ENCODE assay signal across 13 mouse cellular contexts in genomic region chr2:122086446-122086845, GRCm38 (mm10). TPM values are rescaled to one million over a fixed set of nuclear protein-coding genes. Genes with fewer than 3 reads are reported as not detected.
DNase-seq lines count a peak whose midpoint lies in the region; ATAC-seq lines count a peak whose summit lies in the region.
"Had no signal": no experiment of that assay in that cellular context is flagged by ENCODE, and none has a peak within 500 bp of the region (broad histone marks: within the 10 kb centered on the region; RNA-seq: fewer than 3 reads in every experiment).

No protein-coding gene starts in this region.

- peaks cover 13% of the 10 kb centered on the region; the same call in 1 of the 2 replicates for H3K36me3 ChIP-seq in heart, embryonic 11.5 days (ENCODE audit: control insufficient read depth, insufficient read depth, low read length)
- peaks cover 22% of the 10 kb centered on the region for H3K36me3 ChIP-seq in stomach, embryonic 15.5 days

- peak; percentile 43 to 51 for DNase-seq in heart, adult 18-20 months
- peak; percentile 13 for DNase-seq in ovary, postnatal 14 days (ENCODE audit: low spot score)
- no peak for DNase-seq in ovary, postnatal 36 days (ENCODE audit: low spot score)
- peak; percentile 58 for DNase-seq in heart, postnatal 4 days
- DNase-seq in cerebellum, adult 9-10 months: no peak
- DNase-seq in adrenal gland, postnatal 25 days: no peak

- no peaks in the 10 kb centered on the region for H3K27me3 ChIP-seq in heart, embryonic 11.5 days (ENCODE audit: control insufficient read depth, insufficient read depth, low read length)
- no peaks in the 10 kb centered on the region for H3K27me3 ChIP-seq in stomach, embryonic 15.5 days (replicated peaks)
- H3K27me3 ChIP-seq: limb, embryonic 15.5 days; megakaryocyte, embryonic 14.5 days had no signal

- H3K9ac ChIP-seq in heart, embryonic 11.5 days (ENCODE audit: low read depth, low read length): no peak overlapping the region
- no peak overlapping the region for H3K9ac ChIP-seq in stomach, embryonic 15.5 days
- H3K9ac ChIP-seq: limb, embryonic 15.5 days had no signal

- H3K9me3 ChIP-seq in heart, embryonic 11.5 days (replicated peaks; ENCODE audit: control insufficient read depth, low read length): no peaks in the 10 kb centered on the region
- no peaks in the 10 kb centered on the region for H3K9me3 ChIP-seq in stomach, embryonic 15.5 days
- H3K9me3 ChIP-seq: limb, embryonic 15.5 days; megakaryocyte, embryonic 14.5 days had no signal

- H3K4me2 ChIP-seq in heart, embryonic 11.5 days: no peak overlapping the region
- H3K4me2 ChIP-seq in stomach, embryonic 15.5 days: no peak overlapping the region
- H3K4me2 ChIP-seq: limb, embryonic 15.5 days had no signal

- ATAC-seq in heart, embryonic 11.5 days (replicated peaks; ENCODE audit: insufficient number of reproducible peaks, low FRiP score, low TSS enrichment): no peak
- peak; percentile 50; the same call in 1 of the 2 replicates for ATAC-seq in stomach, embryonic 15.5 days (ENCODE audit: insufficient read depth, low FRiP score, low read depth)
- ATAC-seq: CD4-positive, CD25-positive, alpha-beta regulatory T cell, adult 4 months had no signal

- H3K27ac ChIP-seq in heart, embryonic 11.5 days (ENCODE audit: low read depth, low read length): no peak overlapping the region
- H3K27ac ChIP-seq in stomach, embryonic 15.5 days: peak overlapping the region; percentile 42; the same call in 1 of the 2 replicates
- H3K27ac ChIP-seq: limb, embryonic 15.5 days had no signal

- H3K4me3 ChIP-seq in heart, embryonic 11.5 days (ENCODE audit: low read depth, low read length): no peak overlapping the region
- H3K4me3 ChIP-seq in stomach, embryonic 15.5 days (replicated peaks): no peak overlapping the region
- H3K4me3 ChIP-seq: erythroblast, embryonic 14.5 days; limb, embryonic 15.5 days; megakaryocyte, embryonic 14.5 days; myocyte had no signal

- H3K4me1 ChIP-seq in heart, embryonic 11.5 days (ENCODE audit: control insufficient read depth, insufficient read depth, low read length): no peaks in the 10 kb centered on the region
- peaks cover 5% of the 10 kb centered on the region; the same call in 1 of the 2 replicates for H3K4me1 ChIP-seq in stomach, embryonic 15.5 days
- H3K4me1 ChIP-seq: limb, embryonic 15.5 days; megakaryocyte, embryonic 14.5 days had no signal

- 74% methylated on average over 4 of the region's 4 CpGs for WGBS in heart, embryonic 11.5 days (ENCODE audit: insufficient replicate concordance)
- 57% methylated on average over 4 of the region's 4 CpGs for WGBS in stomach, embryonic 15.5 days

RNA-seq across cellular contexts. Expression of gene Spg11, which starts 31.7 kb away (rescaled TPM):
- 10 to 100 TPM; 10.7 to 13.1 TPM for total RNA-seq in heart, adult 18-20 months (2021)
- 7.0 and 7.7 TPM in 2 replicates for polyA plus RNA-seq in heart, embryonic 11.5 days (2014; fragmentation: Nextera tagmentation; extraction: Ambion mirVana)
- 10 to 100 TPM; 12.2 TPM for total RNA-seq in heart, postnatal 4 days (2021)
- polyA plus RNA-seq in stomach, embryonic 15.5 days (2015; fragmentation: Nextera tagmentation; extraction: Ambion mirVana): 7.7 and 9.9 TPM in 2 replicates
- total RNA-seq in adrenal gland, postnatal 25 days (2021): 20.1 and 22.6 TPM in 2 replicates

RNA-seq across cellular contexts. Expression of gene Eif3j1, which starts 58.1 kb away (rescaled TPM):
- 10 to 100 TPM; 22.1 to 22.3 TPM for total RNA-seq in heart, adult 18-20 months (2021)
- 13.9 and 15.9 TPM in 2 replicates for polyA plus RNA-seq in heart, embryonic 11.5 days (2014; fragmentation: Nextera tagmentation; extraction: Ambion mirVana)
- 10 to 100 TPM; 21.1 to 21.9 TPM for total RNA-seq in heart, postnatal 4 days (2021)
- polyA plus RNA-seq in stomach, embryonic 15.5 days (2015; fragmentation: Nextera tagmentation; extraction: Ambion mirVana): 11.4 and 12.1 TPM in 2 replicates
- 17.4 and 20.5 TPM in 2 replicates for total RNA-seq in adrenal gland, postnatal 25 days (2021)

Comparison
In these comparisons a context has a peak if more than half of its experiments do, and no peak if none do; other contexts are left out.
1. DNase-seq: peak in heart, adult 18-20 months (2 of 2), ovary, postnatal 14 days (single experiment) and heart, postnatal 4 days (single experiment); none in ovary, postnatal 36 days (single experiment), cerebellum, adult 9-10 months (single experiment) and adrenal gland, postnatal 25 days (single experiment).